Mouse (Mus musculus) spleen, adult 12 weeks (tissue): Measurements from ENCODE around the gene Sema3g.
A peak's percentile ranks its signal among the peaks of the same experiment; 100 is the strongest.

ENCODE experiments used
- DNase-seq: peaks from one replicate; pipeline ENCODE4 v3.0.0; 2022; ENCODE audit warnings: low spot score

Sema3g gene

DNA sequence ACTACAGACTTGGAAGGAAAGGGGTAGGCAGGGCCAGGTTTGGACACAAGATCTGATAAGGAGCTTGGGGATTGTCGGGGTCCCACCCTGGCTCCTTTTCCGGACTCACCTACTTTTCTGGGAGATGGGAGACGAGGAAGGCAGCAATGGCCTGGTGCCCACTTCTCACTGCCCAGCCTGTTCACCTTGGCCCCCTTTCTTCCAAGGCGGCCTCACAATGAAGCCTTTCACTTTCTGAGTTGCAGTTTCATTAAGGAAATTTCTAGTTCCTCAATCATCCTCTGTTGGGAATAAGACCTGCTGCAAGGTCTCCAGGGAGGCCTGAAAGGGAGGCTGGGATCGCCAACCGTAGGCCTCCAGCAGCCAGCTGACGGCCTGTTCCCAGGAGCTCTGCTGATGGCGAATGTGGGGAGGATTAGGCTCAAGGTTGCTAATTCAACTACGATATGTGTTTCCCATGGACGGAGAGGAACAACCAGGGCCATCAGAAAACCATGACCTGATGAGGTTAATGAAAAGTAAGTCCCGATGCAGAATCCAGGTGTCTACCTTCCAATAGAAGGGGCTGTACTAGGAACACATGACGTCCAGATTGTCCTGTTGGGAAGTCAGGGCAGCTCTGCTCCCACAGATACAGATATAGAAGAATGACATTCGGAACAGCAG is 14.9 kb downstream of the Sema3g start:
- no peak for DNase-seq

DNA sequence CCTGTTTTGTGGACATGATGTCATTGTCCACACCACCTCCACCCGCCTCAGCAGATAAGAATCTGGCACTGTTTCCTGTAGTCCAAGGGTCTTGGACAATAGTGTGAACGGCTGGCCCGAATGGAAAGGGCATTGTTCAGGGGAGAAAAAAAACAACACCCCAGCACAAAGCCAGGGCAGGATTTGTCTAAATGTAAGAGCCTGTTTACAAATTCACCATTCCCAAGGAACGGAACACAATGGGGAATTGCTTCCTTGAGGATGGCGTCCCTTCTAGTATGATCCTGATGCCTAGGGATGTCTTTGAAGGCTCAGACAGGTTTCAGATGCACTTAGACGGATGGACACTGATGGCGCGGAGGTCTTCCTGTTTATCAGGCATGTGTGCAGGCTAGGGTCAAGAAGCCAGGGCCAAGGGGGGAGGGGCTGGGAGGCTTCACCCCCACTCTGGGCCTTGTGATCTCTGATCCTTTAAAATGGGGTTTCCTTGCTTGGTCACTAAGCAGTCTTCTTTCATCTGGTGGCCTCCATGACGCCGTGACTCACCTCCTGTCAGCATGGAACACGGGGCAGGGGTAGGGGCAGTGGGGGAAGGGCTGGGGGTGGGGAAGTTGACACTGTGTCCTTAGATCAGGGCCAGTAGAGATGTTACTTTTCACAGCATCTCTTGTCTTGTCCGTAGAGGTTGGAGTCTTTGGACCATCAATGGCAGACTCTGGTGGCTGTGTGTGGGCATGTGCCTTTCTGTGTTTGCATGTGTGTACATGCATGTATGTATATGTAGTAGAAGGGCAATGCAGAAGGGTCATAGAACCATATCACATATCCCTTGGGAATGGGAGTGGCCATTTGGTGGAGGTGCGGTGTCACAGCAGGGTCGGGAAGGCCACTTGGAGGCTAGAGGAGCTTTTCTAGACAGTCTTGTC is 15.7 kb downstream of the Sema3g start:
- DNase-seq: no peak

DNA sequence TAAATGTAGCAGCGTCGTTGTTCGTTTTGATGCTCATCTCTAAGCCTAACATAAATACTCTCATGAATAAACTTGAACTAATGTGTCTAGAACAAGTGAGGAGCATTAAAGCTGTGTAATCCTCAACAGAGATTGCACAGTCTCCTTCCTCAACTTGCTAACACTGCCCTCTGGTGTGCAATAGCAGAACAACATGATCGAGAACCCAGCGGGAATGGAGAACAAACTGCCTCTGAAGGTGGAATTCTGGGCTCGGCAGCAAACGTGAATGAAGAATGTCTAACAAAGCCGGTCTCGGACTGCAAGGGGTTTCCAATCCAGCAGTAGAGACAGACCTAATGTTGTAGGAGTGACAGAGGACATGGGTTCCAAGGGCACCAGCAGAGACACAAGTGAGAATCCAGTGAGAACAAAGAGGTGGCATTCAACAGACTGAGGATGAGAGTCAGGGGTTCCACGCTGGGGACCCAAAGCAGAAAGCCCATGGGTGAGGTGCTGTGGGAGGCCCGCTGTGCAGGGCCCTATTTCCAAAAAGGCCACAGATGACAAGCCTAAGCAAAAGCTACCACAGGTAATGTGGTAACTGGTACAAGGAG is 16.4 kb downstream of the Sema3g start:
- peak; percentile 50 for DNase-seq

DNA sequence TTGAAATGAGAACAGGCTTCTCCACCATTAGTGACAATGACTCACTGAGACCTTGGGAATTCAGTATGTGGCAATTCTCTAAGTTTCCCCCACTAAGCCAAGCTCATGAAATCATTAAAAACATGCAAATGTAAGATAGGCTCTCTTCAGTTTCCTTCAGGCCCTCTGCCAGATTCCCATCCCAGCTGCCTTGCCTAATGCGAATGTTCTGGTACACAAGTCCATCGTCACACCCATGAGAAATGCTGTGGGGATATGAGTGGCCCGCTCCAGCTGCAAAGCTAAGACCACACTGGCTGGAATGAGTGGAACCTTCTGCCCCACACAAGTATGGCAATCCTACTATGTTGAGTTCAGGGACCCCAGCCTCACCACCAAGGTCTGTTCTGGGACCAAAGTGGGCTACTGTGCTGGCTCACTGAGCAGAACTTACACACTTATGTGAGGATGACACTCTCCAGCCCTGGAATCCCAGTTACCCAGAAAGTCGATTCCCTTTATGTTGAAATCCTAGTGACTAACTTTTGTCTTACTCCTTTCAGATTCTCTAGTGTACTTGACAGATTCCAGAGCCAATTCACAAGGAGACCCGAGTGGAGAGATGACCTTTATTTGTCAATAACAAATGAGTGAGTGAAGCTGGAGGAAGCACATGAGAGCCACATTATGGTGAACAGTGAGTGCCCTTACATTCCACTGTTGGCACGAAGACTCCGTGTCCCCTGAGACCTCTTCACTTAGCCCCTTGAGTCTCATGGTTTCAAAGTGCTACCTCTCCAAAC is 19.6 kb downstream of the Sema3g start:
- no peak for DNase-seq

DNA sequence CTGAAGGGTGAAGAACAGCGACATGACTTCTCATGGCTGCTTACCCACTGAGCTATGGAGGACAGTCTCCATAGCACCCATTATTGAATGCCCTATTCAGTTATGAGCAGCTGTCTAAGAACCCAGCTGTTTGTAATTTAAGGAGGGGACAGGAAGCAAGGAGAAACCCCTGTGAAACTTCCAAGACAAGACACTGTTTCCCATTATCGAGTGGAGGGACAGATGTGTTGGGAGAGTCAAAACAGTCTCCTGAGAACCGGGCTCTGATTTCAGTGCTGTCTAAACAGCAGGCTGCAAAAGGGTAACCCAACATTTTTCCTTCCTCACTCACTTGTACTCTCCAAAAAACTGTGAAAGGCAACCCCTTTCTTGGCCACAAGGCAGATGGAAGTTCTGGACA is 22.9 kb downstream of the Sema3g start:
- DNase-seq: no peak

DNA sequence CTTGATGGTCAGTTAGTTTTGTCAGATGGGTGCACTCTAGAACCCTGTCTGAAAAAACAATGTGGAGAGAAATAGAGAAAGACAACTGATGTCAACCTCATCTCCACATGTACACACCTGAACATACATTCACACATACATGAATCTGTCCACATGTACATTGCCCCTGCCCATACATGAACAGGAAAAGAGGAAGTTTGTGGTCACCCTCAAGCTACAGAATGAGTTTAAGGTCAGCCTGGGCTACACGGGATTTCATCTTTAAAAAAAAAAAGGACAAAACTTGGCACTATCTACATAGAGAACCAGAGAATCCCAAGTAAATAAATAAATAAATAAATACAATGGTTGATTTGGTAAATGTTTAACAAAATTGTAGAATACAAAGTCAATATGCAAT is 27.1 kb downstream of the Sema3g start:
- no peak for DNase-seq

DNA sequence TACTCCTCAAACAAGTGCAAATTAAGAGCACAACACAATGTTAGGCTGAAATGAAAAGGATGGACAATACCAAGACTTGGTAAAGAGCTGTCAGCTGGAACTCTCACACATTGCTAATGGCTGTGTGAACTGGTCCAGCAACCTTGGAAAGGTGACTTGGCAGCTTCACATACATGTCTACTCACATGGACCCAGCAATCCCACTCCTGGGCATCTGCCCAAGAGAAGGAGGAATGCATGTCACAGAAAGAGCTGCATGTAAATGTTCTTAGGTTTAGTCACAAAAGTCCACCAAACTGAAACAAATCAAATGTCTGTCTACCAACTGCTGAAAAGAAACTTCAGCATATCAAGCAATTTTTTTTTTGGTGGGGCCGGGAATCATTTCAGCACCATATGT is 28.3 kb downstream of the Sema3g start:
- no peak for DNase-seq

DNA sequence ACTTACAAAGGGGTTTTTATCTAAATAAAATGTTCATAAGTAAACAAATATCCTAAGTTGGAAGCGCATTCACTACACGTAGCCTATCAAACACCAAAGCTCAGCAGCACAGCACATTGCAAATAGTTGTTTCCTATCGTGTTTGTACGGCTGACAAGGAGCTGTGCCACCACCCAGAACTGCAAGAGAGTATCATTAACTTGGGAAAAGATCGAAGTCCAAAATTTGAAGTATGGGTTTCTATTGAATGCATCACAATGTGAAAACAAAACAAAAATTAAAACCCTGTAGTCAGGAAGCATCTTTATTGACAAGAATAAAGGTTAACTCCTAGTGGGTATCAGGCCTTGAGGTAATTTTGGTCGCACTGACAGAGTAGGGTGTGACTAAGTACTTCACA is 30.7 kb downstream of the Sema3g start:
- no peak for DNase-seq

DNA sequence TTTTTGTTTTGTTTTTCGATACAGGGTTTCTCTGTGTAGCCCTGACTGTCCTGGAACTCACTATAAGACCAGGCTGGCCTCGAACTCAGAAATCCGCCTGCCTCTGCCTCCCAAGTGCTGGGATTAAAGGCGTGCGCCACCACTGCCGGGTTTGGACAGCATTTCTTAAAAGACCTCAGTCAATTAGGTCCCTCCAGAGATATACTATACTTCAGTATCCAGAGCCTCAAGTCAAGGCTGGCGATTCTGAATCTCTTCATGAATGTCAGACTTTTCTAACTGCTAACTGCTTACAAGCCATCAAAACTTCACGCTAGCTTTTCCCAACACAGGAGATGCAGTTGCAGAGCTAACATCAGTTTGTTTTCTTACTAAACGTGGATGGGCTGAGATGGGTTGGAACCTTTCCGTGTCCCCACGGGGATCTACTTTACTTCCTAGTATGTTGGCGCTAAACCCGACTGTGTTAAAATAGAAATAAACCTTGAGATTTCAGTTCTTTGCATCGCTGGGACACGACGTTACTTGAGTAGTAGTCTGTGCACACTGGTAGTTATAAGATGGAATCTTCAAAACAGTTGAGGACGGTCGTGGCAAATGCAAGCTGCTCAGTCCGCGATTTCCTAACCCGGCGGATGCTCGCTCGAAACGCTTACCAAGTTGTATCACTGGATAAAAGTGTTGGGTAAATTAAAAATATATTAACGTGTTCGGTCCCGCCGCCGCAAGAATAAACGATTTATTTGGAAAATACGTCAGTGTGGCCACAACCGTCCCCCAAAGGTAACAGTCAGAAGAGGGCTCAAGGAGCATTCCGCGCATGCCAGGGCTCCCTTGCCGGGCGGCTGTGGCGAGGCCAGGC is 32.8 kb downstream of the Sema3g start:
- DNase-seq: no peak

DNA sequence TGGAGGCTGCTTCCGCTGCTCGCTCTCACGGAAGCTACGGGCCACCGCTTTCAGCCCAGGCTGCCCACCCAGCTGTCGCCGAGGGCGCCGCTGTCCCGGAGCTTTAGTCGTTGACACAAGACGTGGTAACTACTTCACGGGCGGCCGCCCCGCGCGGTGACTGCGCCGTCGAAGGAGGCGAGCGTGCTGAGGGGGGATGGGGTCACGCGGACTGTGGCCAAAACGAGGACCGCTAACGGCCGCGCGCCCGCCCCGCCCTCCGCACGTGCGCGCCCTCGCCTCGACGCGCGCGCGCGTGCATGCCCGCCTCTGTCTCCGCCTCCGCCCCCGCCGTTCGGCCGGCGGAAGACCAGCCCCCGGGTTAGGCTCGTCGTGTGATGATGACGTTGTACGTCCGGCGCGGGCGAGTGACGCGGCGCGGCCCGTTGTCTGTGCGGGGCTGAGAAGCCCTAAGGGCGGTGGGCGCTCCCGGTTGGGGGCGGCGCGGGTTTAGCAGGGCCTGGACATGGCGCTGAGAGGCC is 33.5 kb downstream of the Sema3g start, which contains the start of the genes Phf7 and Bap1:
Gene Phf7 (minus strand): TSS at position 234 of the 521 bp plus-strand sequence.
Gene Bap1 (plus strand): TSS at position 367 of the 521 bp plus-strand sequence.
- DNase-seq: peak; percentile 98

DNA sequence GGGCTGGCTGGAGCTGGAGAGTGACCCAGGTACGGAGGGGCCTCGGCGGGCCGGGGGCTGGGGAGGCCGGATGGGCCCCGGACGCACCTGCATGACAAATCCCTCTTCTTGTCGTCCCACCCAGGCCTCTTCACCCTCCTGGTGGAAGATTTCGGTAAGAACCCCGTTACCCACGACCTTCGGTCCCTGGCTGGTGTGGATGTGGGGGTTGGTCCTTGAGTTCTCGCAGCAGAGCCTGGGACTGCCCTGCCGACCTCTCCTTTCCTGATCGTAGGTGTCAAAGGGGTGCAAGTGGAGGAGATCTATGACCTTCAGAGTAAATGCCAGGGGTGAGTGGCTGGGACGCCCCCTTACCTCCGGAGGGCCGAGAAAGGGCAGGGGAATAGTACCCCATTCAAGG is 34.0 kb downstream of the Sema3g start:
- DNase-seq: no peak

DNA sequence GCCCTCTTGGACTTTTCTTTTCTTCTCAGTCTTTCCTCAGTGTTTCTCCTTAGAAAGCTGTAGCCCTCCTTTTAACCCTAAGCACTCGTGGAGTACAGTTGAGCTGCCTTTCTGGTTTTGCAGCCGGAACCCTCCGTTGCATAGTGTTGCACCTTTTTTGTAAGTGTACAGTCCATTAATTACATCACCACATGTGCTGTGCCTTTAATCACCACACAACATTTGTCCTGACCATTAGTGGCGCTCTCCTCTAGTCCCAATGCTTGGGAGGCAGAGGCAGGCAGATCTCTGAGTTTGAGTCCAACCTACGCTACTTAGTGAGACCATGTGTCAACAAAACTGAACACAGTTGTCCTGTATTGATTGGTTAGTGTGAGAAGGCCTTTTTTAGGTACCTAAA is 34.4 kb downstream of the Sema3g start:
- DNase-seq: no peak

DNA sequence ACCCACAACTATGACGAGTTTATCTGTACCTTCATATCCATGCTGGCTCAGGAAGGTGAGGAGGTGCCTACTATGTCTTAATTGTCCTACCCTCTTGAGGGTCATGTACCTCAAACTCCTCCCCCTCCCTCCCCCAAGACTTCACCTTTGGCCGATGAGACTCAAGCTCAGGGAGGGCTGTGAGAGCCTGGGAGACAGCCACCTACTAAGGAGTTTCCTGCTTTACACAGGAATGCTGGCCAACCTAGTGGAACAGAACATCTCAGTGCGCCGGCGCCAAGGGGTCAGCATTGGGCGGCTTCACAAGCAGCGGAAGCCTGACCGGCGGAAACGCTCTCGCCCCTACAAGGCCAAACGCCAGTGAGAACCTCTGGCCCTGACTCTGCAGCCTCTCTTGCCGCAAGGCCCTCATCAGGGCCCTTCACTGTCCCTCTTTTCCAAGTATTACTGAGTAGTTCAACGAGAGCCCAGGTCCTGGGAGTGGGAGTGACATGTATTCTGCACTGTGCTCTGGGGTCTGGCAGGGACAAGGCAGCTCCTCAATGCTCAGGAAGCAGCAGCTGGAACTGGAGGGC is 40.9 kb downstream of the Sema3g start:
- DNase-seq: no peak

DNA sequence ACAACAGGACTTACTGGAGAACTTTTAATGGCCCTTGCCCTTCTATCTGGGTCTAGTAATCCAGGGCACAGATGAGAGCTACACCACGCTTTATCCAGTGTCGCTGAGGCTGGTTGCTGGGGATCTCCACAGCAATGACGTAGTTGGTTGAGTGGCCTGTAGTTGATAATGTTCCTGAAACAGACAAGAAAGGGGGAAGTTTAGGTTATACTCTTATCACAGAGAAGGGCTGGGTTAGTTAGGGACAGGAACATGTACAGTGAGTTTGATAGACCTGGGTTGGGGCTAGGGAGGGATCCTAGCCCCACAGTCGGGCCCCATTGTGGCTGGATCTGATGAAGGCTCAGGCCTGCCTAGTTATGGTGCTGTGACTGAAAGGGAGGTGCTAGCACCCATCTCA is 42.7 kb downstream of the Sema3g start:
- no peak for DNase-seq

DNA sequence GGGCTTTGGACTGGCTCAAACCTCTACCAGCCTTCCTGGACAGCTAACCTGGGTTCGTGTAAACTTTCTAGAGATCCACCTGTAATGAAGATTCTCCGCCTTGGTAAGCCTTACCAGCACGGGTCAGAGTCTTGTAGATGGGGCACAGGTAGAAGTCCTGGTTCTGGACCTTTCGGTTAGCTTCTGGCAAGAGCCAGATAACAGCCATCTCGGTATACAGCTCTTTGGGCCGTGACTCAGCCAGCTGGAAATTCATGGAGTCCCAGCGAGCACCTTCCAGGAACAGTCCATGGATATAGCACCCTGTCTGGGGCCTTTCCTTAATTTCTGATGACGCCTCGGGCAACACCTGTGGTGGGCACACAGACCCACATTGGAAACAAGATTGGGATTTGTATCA is 43.3 kb downstream of the Sema3g start:
- DNase-seq: no peak

DNA sequence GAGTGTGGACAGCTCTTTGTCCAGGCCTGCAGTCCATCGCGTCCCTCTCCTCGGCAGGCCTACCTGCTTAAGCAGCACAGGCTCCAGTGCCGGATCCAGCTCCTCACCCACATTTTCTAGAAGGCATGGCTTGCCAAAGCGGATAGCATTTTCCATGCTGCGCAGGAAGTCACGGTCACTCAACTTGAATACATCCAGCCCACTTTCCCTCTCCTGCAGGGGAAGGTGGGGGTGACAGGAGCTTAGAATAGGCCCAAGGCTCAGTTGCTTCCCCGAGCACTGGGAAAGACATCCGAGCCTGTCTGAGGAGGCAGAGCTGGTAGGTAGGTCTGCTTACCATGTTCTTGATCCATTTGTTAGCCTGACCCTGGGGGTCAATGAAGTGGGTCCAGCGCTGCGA is 50.0 kb downstream of the Sema3g start:
- DNase-seq: no peak

DNA sequence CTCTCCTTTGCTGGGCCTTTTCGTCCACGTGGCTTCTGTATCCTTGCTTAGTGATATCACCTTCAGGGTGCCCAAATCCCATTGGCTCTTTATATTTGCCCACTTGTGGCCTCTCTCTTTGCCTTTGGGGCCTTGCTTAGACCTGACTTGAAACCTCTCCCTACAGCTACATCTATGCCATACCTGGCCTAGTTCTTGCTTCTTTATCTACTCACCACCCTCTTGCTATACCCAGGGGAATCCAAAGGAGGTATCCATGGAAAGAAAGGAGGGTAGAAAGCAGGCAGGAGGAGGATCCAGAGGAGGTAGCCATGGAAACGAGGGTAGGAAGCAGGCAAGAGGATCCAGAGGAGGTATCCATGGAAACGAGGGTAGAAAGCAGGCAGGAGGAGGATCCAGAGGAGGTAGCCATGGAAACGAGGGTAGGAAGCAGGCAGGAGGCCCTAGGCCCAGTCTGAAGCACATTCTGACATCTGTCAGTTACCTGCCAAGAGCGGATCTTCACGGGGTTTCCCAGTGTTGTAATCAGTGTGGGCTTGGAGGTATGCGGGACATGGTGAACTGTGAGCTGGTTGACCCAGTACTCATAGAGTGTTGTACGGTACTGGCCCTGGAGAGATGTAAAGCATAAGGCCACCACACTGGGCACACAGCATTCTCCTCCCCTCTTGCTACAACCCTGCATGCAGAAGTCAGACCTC is 50.8 kb downstream of the Sema3g start:
- DNase-seq: no peak

DNA sequence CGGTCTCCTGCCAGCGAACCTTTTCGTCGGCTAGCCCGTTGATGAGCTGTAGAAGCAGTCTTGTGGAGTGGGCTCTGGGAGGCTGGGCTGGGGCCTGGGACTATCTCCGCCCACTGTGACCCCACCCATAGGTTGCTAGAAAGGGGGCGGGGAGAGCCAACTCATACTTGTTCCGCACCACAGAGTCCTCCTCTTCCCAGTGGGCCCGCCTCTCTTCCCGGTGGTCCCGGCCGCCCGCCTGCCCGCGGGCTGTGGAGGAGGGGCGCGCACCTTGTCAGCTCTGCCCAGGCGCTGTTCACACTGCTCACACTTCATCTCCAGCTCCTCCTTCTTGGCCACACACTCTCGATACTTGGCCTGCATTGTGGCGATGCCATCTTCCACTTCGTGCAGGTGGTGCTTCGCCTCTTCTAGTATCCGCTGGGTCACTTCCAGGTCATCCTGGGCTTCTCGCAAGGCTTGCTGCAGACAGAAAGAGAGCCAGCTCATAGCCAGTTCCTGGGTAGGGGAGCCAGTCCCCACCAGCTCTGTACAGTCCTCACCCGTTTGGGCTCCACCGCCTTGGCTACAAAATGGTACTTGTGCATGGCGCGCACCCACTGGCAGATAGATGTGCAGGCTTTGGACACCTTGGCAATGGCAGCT is 51.9 kb downstream of the Sema3g start:
- no peak for DNase-seq

DNA sequence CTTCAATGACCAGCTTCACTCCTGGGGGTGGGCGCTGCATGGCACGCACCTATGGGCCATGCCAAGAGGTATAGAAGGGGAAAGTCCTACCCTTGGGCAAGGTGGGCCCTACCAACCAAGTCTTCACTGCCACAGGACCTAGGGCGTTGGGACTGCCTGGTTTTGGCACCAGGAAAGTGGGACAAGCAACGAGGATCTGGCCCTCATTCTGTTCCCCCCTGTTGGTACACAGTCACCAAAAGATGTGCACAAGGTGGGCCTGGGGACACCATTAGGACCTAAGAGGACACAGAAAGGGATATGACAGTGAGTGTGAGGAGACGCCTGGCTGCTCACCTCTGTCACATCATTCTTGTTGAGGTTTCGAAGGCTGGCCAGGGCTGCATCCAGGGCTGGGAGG is 53.5 kb downstream of the Sema3g start:
- no peak for DNase-seq
